Mouse (Mus musculus) forelimb bud, embryonic 11.5 days (tissue): ENCODE measurements around the gene Kcnf1.

ENCODE experiments used
- DNase-seq: peaks from one replicate; pipeline ENCODE4 v3.0.0-alpha.2; 2012; ENCODE audit warnings: low read depth, low spot score

Kcnf1 gene

GRCm38 (mm10) chr12:17176757-17177092 lies at the start of gene Kcnf1:
Kcnf1 (minus strand) TSS chr12:17176888.
- no peak for DNase-seq

GRCm38 (mm10) chr12:17225012-17225411 lies 48.3 kb upstream of the Kcnf1 start:
- DNase-seq, result no peak

GRCm38 (mm10) chr12:17223050-17223449 lies 46.4 kb upstream of the Kcnf1 start:
- peak; percentile 28 for DNase-seq

- DNase-seq, result no peak
These were observed 45.3 kb upstream of the Kcnf1 start for GRCm38 (mm10) chr12:17221891-17222428.

GRCm38 (mm10) chr12:17220631-17221030 lies 43.9 kb upstream of the Kcnf1 start:
- DNase-seq, result no peak

GRCm38 (mm10) chr12:17219107-17219506 lies 42.4 kb upstream of the Kcnf1 start:
- no peak for DNase-seq

- DNase-seq, result no peak
These were observed 41.7 kb upstream of the Kcnf1 start for GRCm38 (mm10) chr12:17218390-17218789.

GRCm38 (mm10) chr12:17215751-17216150 lies 39.1 kb upstream of the Kcnf1 start:
- no peak for DNase-seq

GRCm38 (mm10) chr12:17202492-17203322 lies 26.0 kb upstream of the Kcnf1 start:
- no peak for DNase-seq

GRCm38 (mm10) chr12:17198621-17199020 lies 21.9 kb upstream of the Kcnf1 start:
- DNase-seq, result no peak

- DNase-seq, result no peak
These were observed 17.5 kb upstream of the Kcnf1 start for GRCm38 (mm10) chr12:17194140-17194539.

- no peak for DNase-seq
These were observed 16.6 kb upstream of the Kcnf1 start for GRCm38 (mm10) chr12:17193311-17193710.

GRCm38 (mm10) chr12:17192887-17193286 lies 16.2 kb upstream of the Kcnf1 start:
- DNase-seq, result no peak

- no peak for DNase-seq
These were observed 7.7 kb upstream of the Kcnf1 start for GRCm38 (mm10) chr12:17184303-17184775.

GRCm38 (mm10) chr12:17183788-17184187 lies 7.1 kb upstream of the Kcnf1 start:
- DNase-seq, result no peak

GRCm38 (mm10) chr12:17176041-17176756 lies 489 bp downstream of the Kcnf1 start:
- DNase-seq, result peak; percentile 83

- DNase-seq, result no peak
These were observed 1.1 kb downstream of the Kcnf1 start for GRCm38 (mm10) chr12:17175531-17175951.

GRCm38 (mm10) chr12:17175124-17175523 lies 1.6 kb downstream of the Kcnf1 start:
- no peak for DNase-seq

GRCm38 (mm10) chr12:17174134-17174893 lies 2.4 kb downstream of the Kcnf1 start:
- DNase-seq, result no peak

- DNase-seq, result no peak
These were observed 6.3 kb downstream of the Kcnf1 start for GRCm38 (mm10) chr12:17170406-17170805.

GRCm38 (mm10) chr12:17166116-17166515 lies 10.6 kb downstream of the Kcnf1 start:
- DNase-seq, result no peak

- no peak for DNase-seq
These were observed 12.7 kb downstream of the Kcnf1 start for GRCm38 (mm10) chr12:17163996-17164395.
